Mouse (Mus musculus): ENCODE measurements at regions not wholly inside any gene's neighbourhood (a gene's known extent, or its start where the extent isn't known, plus 50 kb on each side); places are given as distances from the start of the nearest gene placed in this dataset.

DNA sequence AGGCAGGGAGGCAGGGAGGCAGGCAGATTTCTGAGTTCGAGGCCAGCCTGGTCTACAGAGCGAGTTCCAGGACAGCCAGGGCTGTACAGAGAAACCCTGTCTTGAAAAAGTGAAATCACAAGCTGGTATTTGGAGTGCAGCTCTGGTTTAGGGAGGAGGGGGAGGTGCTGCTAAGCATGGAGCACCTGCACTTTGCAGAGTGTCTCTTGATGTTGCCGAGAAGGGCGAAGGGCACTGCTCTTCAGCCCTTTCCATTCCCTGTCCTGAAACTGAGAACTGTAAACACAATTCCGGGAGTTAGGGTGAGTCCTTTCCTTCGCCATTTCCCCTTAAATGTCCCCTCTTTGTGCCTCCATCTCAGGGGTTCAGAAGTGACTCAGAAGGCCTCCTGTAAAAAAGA is 101.6 kb downstream of the Cand1 start:
- no peak for TF ChIP-seq CTCF (IDR thresholded peaks at IDR 0.05)
- TF ChIP-seq POLR2A (IDR thresholded peaks at IDR 0.05; ENCODE audit: insufficient read depth, low read depth, low read length) = no peak

Data from heart, adult 2 months (tissue).